Mouse (Mus musculus) lung, adult 2 months (tissue): ENCODE data around the gene Nrip1.

Source experiments
- CTCF ChIP-seq: fragments of 200-500 bp; IDR thresholded peaks from 2 replicates; pipeline ENCODE4 v1.5.1; 2011; ENCODE audit warnings: mild to moderate bottlenecking, low read length, control low read depth; ENCODE audit not compliant: insufficient read depth
- POLR2A ChIP-seq: fragments of 200-500 bp; IDR thresholded peaks from 2 replicates; pipeline ENCODE4 v1.6.1; 2011; ENCODE audit warnings: low read depth, mild to moderate bottlenecking, control low read depth, low read length, borderline replicate concordance; ENCODE audit errors: extremely low read depth

- no peak for TF ChIP-seq CTCF
- no peak for TF ChIP-seq POLR2A
These were observed 53.5 kb downstream of the Nrip1 start for GRCm38 (mm10) chr16:76320118-76320473.
